Mouse (Mus musculus): ENCODE data around the gene Gsx1. TPM values are rescaled to one million over a fixed set of nuclear protein-coding genes. Genes with fewer than 3 reads are reported as not detected.
A peak's percentile ranks its signal among the peaks of the same experiment; 100 is the strongest.

Gsx1 gene
- not detected in 2 replicates for polyA plus RNA-seq (2014; fragmentation: Nextera tagmentation; extraction: Ambion mirVana)

DNA sequence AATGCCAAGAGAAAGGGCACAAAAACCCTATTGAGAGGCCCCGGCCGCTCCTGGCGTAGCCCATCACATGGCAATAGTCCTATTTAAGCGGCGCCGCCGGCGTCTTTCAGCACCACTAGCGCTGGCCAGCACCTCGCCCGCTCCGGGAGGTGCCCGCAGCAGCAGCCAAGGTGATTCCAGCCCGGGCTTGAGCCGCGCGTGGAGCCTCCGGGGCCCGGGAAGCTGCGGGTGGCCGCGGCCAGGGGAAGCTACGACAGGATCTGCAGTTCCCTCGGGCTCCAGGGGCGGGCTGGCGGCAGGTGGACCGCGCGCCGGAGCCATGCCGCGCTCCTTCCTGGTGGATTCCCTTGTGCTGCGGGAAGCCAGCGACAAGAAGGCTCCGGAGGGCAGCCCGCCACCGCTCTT, at the start of gene Gsx1:
TSS of gene Gsx1 (plus strand) at position 126 of the 405 bp plus-strand sequence.
- no peak within 1 kb of the TSS for H3K27ac ChIP-seq (ENCODE audit: low read depth, low read length)
- peak; percentile 48; the same call in 1 of the 2 replicates for ATAC-seq (replicated peaks; ENCODE audit: insufficient number of reproducible peaks, low FRiP score, low TSS enrichment)
- H3K27me3 ChIP-seq (ENCODE audit: control insufficient read depth, insufficient read depth, low read length) = peaks cover 90% of the 10 kb centered on the region
- no peak within 1 kb of the TSS for H3K9ac ChIP-seq (ENCODE audit: low read depth, low read length)
- under 1% methylated on average over 36 of the region's 37 CpGs for WGBS (ENCODE audit: insufficient replicate concordance)
- H3K4me2 ChIP-seq = peak within 1 kb of the TSS; percentile 63
- H3K4me3 ChIP-seq (ENCODE audit: low read depth, low read length) = peak within 1 kb of the TSS; percentile 37
- H3K9me3 ChIP-seq (replicated peaks; ENCODE audit: control insufficient read depth, low read length) = peaks cover 3% of the 10 kb centered on the region
- peaks cover 16% of the 10 kb centered on the region for H3K4me1 ChIP-seq (ENCODE audit: control insufficient read depth, insufficient read depth, low read length)
- no peaks in the 10 kb centered on the region for H3K36me3 ChIP-seq (ENCODE audit: control insufficient read depth, insufficient read depth, low read length)

DNA sequence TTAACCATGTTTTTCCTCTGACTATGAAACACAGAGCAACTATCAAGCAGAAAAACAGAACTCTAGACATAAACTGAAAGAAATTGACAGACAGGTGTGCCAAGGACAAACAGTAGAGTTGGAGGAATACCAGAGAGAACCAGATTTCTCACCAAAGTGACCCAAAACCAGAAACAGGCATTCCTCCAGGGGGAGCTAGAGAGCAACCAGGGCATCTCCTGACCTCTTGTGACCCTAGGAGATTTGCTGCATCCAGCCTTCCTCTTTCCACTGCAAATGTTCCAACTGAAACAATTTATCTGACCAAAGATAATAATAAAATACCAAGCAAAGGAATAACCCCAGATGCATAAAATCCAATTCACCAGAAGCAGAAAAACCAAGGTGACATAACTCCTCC, 41.2 kb upstream of the Gsx1 start:
- H3K27ac ChIP-seq (ENCODE audit: low read depth, low read length) = no peak overlapping the region
- H3K36me3 ChIP-seq (ENCODE audit: control insufficient read depth, insufficient read depth, low read length) = no peaks in the 10 kb centered on the region
- no peak overlapping the region for H3K4me3 ChIP-seq (ENCODE audit: low read depth, low read length)
- no peak overlapping the region for H3K9ac ChIP-seq (ENCODE audit: low read depth, low read length)
- H3K4me1 ChIP-seq (ENCODE audit: control insufficient read depth, insufficient read depth, low read length) = no peaks in the 10 kb centered on the region
- H3K4me2 ChIP-seq = no peak overlapping the region
- ATAC-seq (replicated peaks; ENCODE audit: insufficient number of reproducible peaks, low FRiP score, low TSS enrichment) = no peak
- H3K27me3 ChIP-seq (ENCODE audit: control insufficient read depth, insufficient read depth, low read length) = no peaks in the 10 kb centered on the region
- no peaks in the 10 kb centered on the region for H3K9me3 ChIP-seq (replicated peaks; ENCODE audit: control insufficient read depth, low read length)

DNA sequence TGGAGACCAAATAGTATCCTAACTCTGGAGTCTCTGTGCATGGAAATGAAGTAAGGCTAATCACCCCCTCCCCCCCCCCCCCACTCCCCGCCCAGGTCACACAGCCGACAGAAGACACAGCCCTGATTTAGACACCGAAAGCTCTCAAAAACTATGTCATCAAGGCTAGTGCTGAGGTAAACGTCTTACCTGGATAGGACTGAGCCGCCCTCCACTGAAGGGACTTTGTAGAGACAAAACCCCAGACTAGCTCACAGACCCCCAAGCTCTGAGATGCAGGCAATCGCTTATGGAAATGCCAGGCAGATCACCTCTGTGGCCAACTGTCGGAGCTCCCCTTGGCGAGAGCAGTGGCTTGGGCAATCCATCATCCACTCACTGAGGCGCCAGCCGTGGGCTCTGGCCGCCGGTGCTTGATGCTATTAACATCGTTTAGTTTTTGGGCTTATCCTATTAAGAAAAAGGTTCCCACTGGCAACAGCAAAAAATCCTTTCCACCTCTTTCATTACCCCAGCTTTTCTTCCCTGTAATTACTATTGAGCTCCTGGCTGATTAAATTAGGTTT, 33.6 kb upstream of the Gsx1 start:
- Histone ChIP-seq H3K9me3 (replicated peaks; ENCODE audit: control insufficient read depth, low read length) (no peaks in the 10 kb centered on the region), H3K27me3 (ENCODE audit: control insufficient read depth, insufficient read depth, low read length) (peaks cover 18% of the 10 kb centered on the region), H3K4me2 (no peak overlapping the region), H3K27ac (ENCODE audit: low read depth, low read length) (no peak overlapping the region), H3K36me3 (ENCODE audit: control insufficient read depth, insufficient read depth, low read length) (no peaks in the 10 kb centered on the region), H3K4me1 (ENCODE audit: control insufficient read depth, insufficient read depth, low read length) (no peaks in the 10 kb centered on the region), H3K4me3 (ENCODE audit: low read depth, low read length) (no peak overlapping the region), H3K9ac (ENCODE audit: low read depth, low read length) (no peak overlapping the region)
- 18% methylated on average over 13 of the region's 13 CpGs for WGBS (ENCODE audit: insufficient replicate concordance)
- no peak for ATAC-seq (replicated peaks; ENCODE audit: insufficient number of reproducible peaks, low FRiP score, low TSS enrichment)

GRCm38 (mm10) chr5:147155449-147156133, 32.9 kb upstream of the Gsx1 start:
- H3K4me2 ChIP-seq = no peak overlapping the region
- H3K27ac ChIP-seq (ENCODE audit: low read depth, low read length) = no peak overlapping the region
- H3K9ac ChIP-seq (ENCODE audit: low read depth, low read length) = no peak overlapping the region
- no peak for ATAC-seq (replicated peaks; ENCODE audit: insufficient number of reproducible peaks, low FRiP score, low TSS enrichment)
- no peaks in the 10 kb centered on the region for H3K36me3 ChIP-seq (ENCODE audit: control insufficient read depth, insufficient read depth, low read length)
- 15% methylated on average over 13 of the region's 13 CpGs for WGBS (ENCODE audit: insufficient replicate concordance)
- no peaks in the 10 kb centered on the region for H3K9me3 ChIP-seq (replicated peaks; ENCODE audit: control insufficient read depth, low read length)
- peaks cover 18% of the 10 kb centered on the region for H3K27me3 ChIP-seq (ENCODE audit: control insufficient read depth, insufficient read depth, low read length)
- H3K4me3 ChIP-seq (ENCODE audit: low read depth, low read length) = no peak overlapping the region
- H3K4me1 ChIP-seq (ENCODE audit: control insufficient read depth, insufficient read depth, low read length) = no peaks in the 10 kb centered on the region

GRCm38 (mm10) chr5:147156376-147156775, 32.1 kb upstream of the Gsx1 start:
- Histone ChIP-seq H3K4me3 (ENCODE audit: low read depth, low read length) (no peak overlapping the region), H3K4me1 (ENCODE audit: control insufficient read depth, insufficient read depth, low read length) (no peaks in the 10 kb centered on the region), H3K9ac (ENCODE audit: low read depth, low read length) (no peak overlapping the region), H3K36me3 (ENCODE audit: control insufficient read depth, insufficient read depth, low read length) (no peaks in the 10 kb centered on the region), H3K9me3 (replicated peaks; ENCODE audit: control insufficient read depth, low read length) (no peaks in the 10 kb centered on the region), H3K4me2 (no peak overlapping the region), H3K27ac (ENCODE audit: low read depth, low read length) (no peak overlapping the region), H3K27me3 (ENCODE audit: control insufficient read depth, insufficient read depth, low read length) (peaks cover 18% of the 10 kb centered on the region)
- 41% methylated on average over 3 of the region's 3 CpGs for WGBS (ENCODE audit: insufficient replicate concordance)
- no peak for ATAC-seq (replicated peaks; ENCODE audit: insufficient number of reproducible peaks, low FRiP score, low TSS enrichment)

DNA sequence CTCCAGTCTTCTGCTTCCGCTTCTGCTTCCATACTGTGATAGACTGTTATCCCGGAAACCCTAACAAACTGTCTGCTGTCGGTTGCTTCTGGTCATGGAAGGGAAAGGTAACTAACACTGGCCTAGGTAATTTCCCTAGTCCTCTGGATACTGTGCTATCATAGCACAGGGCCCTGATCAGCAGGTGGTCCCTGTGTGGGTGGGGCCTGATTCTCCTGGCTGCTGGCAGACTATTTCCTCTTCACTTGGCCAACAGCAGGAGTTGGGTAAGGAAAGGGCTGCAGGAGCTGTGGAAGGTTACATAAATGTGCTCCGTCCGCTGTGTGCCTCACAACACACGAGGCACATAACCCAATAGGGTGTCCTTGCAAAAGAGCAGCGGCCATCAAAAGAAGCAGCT, 31.1 kb upstream of the Gsx1 start:
- 62% methylated on average over 7 of the region's 7 CpGs for WGBS (ENCODE audit: insufficient replicate concordance)
- no peak overlapping the region for H3K4me3 ChIP-seq (ENCODE audit: low read depth, low read length)
- H3K27ac ChIP-seq (ENCODE audit: low read depth, low read length) = no peak overlapping the region
- no peak for ATAC-seq (replicated peaks; ENCODE audit: insufficient number of reproducible peaks, low FRiP score, low TSS enrichment)
- peaks cover 18% of the 10 kb centered on the region for H3K27me3 ChIP-seq (ENCODE audit: control insufficient read depth, insufficient read depth, low read length)
- H3K4me1 ChIP-seq (ENCODE audit: control insufficient read depth, insufficient read depth, low read length) = no peaks in the 10 kb centered on the region
- no peaks in the 10 kb centered on the region for H3K9me3 ChIP-seq (replicated peaks; ENCODE audit: control insufficient read depth, low read length)
- H3K36me3 ChIP-seq (ENCODE audit: control insufficient read depth, insufficient read depth, low read length) = no peaks in the 10 kb centered on the region
- no peak overlapping the region for H3K9ac ChIP-seq (ENCODE audit: low read depth, low read length)
- no peak overlapping the region for H3K4me2 ChIP-seq

- no peak for ATAC-seq (replicated peaks; ENCODE audit: insufficient number of reproducible peaks, low FRiP score, low TSS enrichment)
- Histone ChIP-seq H3K9ac (ENCODE audit: low read depth, low read length) (no peak overlapping the region), H3K4me2 (no peak overlapping the region), H3K4me3 (ENCODE audit: low read depth, low read length) (no peak overlapping the region), H3K9me3 (replicated peaks; ENCODE audit: control insufficient read depth, low read length) (no peaks in the 10 kb centered on the region), H3K4me1 (ENCODE audit: control insufficient read depth, insufficient read depth, low read length) (no peaks in the 10 kb centered on the region), H3K36me3 (ENCODE audit: control insufficient read depth, insufficient read depth, low read length) (no peaks in the 10 kb centered on the region), H3K27me3 (ENCODE audit: control insufficient read depth, insufficient read depth, low read length) (peaks cover 16% of the 10 kb centered on the region), H3K27ac (ENCODE audit: low read depth, low read length) (no peak overlapping the region)
- WGBS (ENCODE audit: insufficient replicate concordance) = 51% methylated on average over 6 of the region's 6 CpGs
Observed at GRCm38 (mm10) chr5:147159320-147159719, 29.2 kb upstream of the Gsx1 start.

GRCm38 (mm10) chr5:147159792-147160191, 28.7 kb upstream of the Gsx1 start:
- 83% methylated on average over 2 of the region's 2 CpGs for WGBS (ENCODE audit: insufficient replicate concordance)
- Histone ChIP-seq H3K4me2 (no peak overlapping the region), H3K4me1 (ENCODE audit: control insufficient read depth, insufficient read depth, low read length) (no peaks in the 10 kb centered on the region), H3K27ac (ENCODE audit: low read depth, low read length) (no peak overlapping the region), H3K4me3 (ENCODE audit: low read depth, low read length) (no peak overlapping the region), H3K27me3 (ENCODE audit: control insufficient read depth, insufficient read depth, low read length) (peaks cover 14% of the 10 kb centered on the region), H3K36me3 (ENCODE audit: control insufficient read depth, insufficient read depth, low read length) (no peaks in the 10 kb centered on the region), H3K9ac (ENCODE audit: low read depth, low read length) (no peak overlapping the region), H3K9me3 (replicated peaks; ENCODE audit: control insufficient read depth, low read length) (no peaks in the 10 kb centered on the region)
- no peak for ATAC-seq (replicated peaks; ENCODE audit: insufficient number of reproducible peaks, low FRiP score, low TSS enrichment)

GRCm38 (mm10) chr5:147165060-147165459, 23.4 kb upstream of the Gsx1 start:
- Histone ChIP-seq H3K27me3 (ENCODE audit: control insufficient read depth, insufficient read depth, low read length) (no peaks in the 10 kb centered on the region), H3K9me3 (replicated peaks; ENCODE audit: control insufficient read depth, low read length) (no peaks in the 10 kb centered on the region), H3K27ac (ENCODE audit: low read depth, low read length) (no peak overlapping the region), H3K36me3 (ENCODE audit: control insufficient read depth, insufficient read depth, low read length) (no peaks in the 10 kb centered on the region), H3K4me3 (ENCODE audit: low read depth, low read length) (no peak overlapping the region), H3K4me1 (ENCODE audit: control insufficient read depth, insufficient read depth, low read length) (no peaks in the 10 kb centered on the region), H3K9ac (ENCODE audit: low read depth, low read length) (no peak overlapping the region), H3K4me2 (no peak overlapping the region)
- no peak for ATAC-seq (replicated peaks; ENCODE audit: insufficient number of reproducible peaks, low FRiP score, low TSS enrichment)
- 76% methylated on average over 6 of the region's 6 CpGs for WGBS (ENCODE audit: insufficient replicate concordance)

All from heart, embryonic 11.5 days (tissue).